Mouse (Mus musculus) natural killer cell, adult 2 months (primary cell): ENCODE measurements around the gene Ttll5.

Experiments used
- DNase-seq, 2 experiments: peaks; one replicate each; pipeline ENCODE4 v3.0.0; 2022; ENCODE audit warnings: low spot score in 2 of 2

The Ttll5 gene

DNA sequence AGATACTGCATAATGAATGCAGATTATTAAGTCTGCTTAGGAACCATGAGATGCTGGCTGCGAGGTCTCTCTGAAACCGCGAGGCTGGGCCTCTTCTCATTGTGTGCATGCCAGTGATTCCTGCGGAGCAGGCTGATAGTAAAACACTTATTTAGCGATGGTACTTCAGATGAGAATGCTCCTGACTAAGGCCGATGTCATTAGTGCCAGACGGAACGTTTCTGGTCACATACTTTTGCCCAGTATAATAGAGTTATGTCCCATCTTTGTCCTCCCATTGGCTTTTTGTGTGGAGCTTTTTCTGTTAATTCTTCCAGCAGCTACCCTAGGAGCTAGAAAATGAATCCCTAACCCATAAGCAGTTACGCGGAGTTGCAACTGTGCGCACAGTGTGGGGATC is 273.3 kb downstream of the Ttll5 start:
- no peak for DNase-seq

DNA sequence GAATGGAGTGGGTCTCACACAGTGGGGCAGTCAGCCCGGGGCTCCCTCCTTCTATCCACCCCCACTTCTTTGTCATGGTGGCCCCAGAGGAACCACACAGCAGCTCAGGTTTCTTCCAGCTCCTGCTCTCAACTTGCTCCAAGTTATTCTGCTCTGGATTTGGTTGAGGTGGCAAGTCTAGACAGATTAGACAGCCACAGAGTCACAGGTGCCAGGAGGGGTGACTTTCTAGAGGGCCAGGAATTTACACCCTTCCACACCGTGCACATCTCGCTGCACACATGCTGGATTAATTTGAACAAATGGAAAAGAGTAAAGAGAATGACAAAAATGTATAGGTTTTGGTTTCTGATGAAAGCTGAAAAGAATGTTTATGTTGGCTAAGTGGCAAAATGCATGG is 276.3 kb downstream of the Ttll5 start:
- no peak for DNase-seq

DNA sequence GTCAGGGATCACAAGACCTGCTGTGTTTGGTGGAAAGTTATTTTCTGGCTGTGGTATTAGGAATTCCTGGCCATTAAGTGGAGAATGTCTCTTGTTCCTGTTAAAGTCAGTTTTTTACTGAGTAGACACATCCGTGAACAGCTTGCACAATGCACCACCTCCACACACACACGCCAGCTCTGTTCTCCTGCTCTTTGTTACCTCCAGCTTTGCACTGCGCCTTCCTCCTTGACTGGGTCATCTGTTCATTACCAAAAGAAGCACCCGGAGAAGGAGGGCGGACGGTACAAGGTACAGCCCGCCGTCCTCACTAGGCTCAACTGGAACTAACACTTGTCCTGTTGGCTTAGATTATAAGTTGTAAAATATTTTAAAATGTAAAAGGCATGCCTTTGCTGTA is 278.2 kb downstream of the Ttll5 start:
- no peak for DNase-seq

DNA sequence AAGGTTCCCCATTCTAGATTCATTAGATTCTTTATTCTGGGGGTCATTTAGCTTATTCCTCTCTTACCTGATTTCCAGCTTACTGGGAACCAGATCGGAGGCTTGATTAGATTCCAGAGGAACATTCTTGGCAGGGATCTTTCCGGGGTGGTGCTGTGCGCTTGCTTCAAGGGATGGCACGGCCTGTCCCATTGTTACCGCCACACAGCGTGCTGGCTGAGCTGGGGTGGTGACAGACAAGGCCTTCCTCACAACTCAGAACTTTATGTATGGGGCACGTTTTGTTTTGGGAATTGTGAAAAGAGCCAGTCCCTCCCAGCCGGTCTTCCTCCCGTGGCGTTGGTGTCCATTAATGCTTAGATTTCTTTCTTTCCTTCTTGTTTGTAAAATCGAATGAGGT is 278.9 kb downstream of the Ttll5 start:
- no peak for DNase-seq

DNA sequence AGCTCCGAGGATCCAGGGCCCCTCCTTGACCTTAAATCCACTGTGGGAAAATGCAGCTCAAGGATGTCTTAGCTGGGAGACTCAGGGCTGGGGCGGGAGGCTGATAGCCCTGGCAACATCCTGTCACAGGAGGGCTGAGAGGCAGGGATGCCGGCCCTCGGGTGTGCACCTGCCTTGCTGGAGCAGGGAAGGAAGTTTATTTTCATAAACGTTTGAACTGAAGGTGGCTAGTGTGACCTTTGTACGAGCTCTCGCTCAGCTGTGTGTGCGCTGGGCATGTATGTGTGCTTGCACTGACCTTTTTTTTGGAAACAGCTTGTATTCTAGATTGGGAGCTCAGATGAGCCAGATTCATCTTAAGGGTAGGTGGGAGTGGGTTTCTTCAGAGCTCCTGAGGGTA is 279.4 kb downstream of the Ttll5 start:
- DNase-seq, result no peak

DNA sequence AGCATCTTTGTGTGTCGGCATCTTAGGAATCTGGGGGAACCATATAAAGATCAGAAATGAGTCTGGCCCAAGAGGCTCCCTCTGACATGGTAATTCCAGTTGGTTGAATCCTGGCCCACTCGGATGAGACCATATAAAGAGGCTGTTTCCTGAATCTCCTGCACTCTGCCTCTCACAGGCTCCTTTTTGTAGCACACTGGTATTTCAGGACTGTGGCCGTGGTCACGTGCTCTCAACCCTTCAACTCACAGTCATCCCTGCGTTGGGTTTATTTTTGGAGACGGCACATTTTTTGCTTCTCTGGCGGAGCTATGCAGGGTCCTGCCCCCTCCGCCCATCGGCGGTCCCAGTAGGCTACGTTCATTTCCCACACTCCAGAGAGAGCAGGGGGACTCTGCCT is 279.8 kb downstream of the Ttll5 start:
- no peak for DNase-seq

DNA sequence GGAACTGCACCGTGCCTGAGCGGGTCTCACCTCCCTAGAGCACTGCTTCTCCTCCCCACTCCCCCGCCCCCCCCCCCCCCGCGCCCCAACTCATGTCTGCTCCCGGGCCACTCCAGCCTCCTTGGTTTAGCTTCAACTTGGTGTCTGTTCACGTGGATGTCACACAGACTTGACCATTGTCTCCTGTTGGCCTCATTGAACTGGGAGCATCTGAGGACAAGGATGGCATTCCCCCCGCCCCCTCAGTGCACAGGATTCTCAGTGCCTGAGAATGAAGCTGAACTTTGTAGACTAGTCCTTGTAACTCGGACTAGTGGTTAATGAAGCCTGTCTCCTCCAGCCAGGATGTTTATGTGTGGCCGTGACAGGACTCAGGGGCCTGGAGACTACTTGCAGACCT is 281.1 kb downstream of the Ttll5 start:
- no peak for DNase-seq

DNA sequence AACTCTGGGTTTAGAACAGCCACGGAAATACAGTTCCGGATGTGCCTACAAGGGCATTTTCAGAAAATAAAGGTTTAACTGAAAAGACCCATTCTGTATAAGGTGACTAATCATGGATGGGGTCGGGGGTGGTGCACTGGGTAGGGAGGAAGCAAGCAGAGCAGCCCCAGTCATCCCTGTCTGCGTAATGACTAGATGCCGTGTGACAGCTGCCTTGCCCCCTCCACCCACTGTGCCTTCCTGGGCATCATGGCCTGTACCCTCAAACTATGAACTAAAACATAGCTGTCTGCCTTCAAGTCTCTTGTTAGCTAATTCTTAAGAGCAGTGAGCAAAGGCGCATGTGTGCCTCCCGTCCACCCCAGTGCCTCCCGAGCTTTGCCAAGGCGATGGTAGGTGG is 281.6 kb downstream of the Ttll5 start:
- DNase-seq, result no peak

DNA sequence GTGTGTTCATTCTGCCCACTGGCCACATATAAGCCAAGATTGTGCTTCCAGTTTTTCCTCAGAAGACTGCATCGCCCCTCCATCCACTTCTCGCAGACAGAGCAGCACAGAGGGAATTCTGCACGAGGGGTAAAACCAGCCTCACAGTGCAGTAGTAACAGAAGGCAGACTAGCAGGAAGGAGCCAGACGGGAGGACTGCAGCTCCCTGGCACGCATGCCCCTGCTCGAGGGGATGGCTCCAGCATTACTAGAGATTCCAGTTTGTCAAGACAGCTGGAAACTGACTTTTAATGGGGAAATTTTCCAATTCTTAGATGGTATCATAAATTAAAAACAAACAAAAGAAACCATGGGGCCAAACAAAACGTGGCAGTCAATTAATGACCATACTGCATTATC is 283.2 kb downstream of the Ttll5 start:
- no peak for DNase-seq

DNA sequence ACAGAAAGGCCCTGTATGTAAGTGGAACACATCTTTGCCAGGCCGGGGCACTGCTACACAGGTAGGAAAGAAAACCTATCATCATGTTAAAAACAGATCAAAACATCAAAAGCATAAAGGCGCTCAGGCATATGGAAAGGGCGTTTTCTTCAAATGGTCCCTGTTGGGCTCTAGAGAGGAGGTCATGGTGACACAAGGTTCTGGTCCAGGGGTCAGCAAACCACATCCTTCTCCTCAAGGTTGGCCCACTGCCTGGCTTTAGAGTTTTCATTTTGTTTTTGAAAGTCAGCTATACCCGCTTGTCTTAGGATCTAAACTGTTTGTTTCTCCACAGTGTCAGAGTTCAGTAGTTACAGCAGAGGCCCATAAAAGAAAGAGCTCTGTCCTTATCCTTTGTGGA is 285.1 kb downstream of the Ttll5 start:
- peak in 1 of 2 experiments; percentile 32 for DNase-seq

DNA sequence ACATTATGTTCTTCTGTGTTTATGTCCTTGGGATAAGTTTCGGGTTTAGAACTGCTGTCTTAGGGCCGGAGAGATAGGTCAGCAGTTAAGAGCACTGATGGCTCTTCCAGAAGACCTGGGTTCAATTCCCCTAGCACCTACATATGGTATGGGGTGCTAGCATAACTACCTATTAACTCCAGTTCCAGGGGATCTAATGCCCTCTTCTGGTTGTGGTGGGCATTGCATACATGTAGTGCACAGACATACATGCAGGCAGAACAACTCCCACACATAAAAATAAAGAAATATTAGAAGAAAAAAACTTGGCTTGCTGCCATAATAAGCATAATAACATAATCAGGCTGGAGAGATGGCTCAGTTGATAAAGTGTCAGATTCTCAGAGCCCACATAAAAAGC is 286.2 kb downstream of the Ttll5 start:
- peak in 1 of 2 experiments; percentile 33 for DNase-seq
